Mouse (Mus musculus): ENCODE data around the gene Lonrf2.

DNA sequence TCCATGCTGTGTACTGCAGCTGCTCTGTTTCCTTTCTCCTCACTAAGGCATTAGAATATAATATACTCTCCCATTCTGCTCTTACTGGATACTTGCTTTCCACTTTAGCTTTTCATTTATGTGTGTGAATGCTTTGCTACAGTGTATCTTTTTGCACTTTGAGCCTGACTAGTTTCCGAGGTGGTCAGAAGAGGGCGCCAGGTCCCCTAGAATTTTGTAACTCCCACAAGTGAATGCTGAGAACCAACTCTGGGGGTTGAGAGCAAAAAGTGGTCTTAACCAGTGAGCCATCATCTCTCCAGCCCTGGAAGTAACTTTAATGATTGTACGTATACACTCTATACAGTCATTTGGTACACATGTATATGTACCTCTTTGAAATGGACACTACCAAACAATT, 1.6 kb downstream of the Lonrf2 start:
- TF ChIP-seq CTCF (IDR thresholded peaks at IDR 0.05; ENCODE audit: low read depth, low read length): no peak
- no peak for TF ChIP-seq POLR2A (IDR thresholded peaks at IDR 0.05; ENCODE audit: extremely low read depth, insufficient read depth, low read length)
